Comparison of ENCODE assay signal across 24 mouse cellular contexts in the genomic region with DNA sequence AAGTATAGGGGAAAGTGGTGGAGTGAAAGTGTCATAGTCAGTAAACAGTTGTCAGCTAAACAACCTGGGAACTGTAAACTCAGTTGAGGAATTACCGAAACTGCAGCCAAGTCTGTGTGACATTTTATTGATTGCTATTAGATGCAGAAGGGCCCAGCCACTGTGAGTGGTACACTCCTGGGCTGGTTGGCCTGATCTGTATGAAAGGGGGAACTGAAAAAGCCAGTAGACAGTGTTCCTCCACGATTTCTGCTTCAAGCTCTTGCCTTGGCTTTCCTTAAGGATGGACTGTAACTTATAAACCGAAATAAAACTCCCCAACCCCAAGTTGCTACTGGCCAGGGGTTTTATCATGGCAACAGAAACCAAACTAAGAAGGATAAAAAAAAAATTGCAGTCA.
"Had no signal": no experiment of that assay in that cellular context is flagged by ENCODE, and none has a peak within 500 bp of the region (broad histone marks: within the 10 kb centered on the region; RNA-seq: fewer than 3 reads in every experiment).

No protein-coding gene starts in this region.

- DNase-seq: gastrocnemius, postnatal 25 days; heart, postnatal 10 days; heart, postnatal 4 days; kidney, adult 11 months; kidney, adult 2 months; kidney, adult 9 months; kidney, postnatal 14 days; kidney, postnatal 36 days; layer of hippocampus, adult 9-11 months; layer of hippocampus, postnatal 36 days; left cerebral cortex, postnatal 4 days; lung, adult 18-20 months had no signal

- H3K4me3 ChIP-seq: heart, embryonic 10.5 days; heart, embryonic 12.5 days; hindbrain, embryonic 10.5 days; hindbrain, embryonic 13.5 days; hindbrain, embryonic 15.5 days; kidney, embryonic 15.5 days; limb, embryonic 13.5 days; limb, embryonic 15.5 days; liver, embryonic 12.5 days had no signal

- H3K27ac ChIP-seq: heart, embryonic 10.5 days; hindbrain, embryonic 10.5 days; hindbrain, embryonic 13.5 days; hindbrain, embryonic 15.5 days; hindbrain, postnatal 0 days; kidney, embryonic 15.5 days; kidney, postnatal 0 days; limb, embryonic 13.5 days; limb, embryonic 15.5 days; liver, embryonic 12.5 days; liver, embryonic 14.5 days had no signal
